Mouse (Mus musculus) bone marrow macrophage, adult 2 months (primary cell): ENCODE results near the gene Fto.

Source experiments
- CTCF ChIP-seq: IDR thresholded peaks from 2 replicates; pipeline ENCODE4 v1.5.1; 2012; ENCODE audit warnings: low read depth, mild to moderate bottlenecking, low read length, moderate library complexity
- POLR2A ChIP-seq: IDR thresholded peaks from 2 replicates; pipeline ENCODE4 v1.6.1; 2012; ENCODE audit warnings: mild to moderate bottlenecking, low read depth, low read length, borderline replicate concordance

DNA sequence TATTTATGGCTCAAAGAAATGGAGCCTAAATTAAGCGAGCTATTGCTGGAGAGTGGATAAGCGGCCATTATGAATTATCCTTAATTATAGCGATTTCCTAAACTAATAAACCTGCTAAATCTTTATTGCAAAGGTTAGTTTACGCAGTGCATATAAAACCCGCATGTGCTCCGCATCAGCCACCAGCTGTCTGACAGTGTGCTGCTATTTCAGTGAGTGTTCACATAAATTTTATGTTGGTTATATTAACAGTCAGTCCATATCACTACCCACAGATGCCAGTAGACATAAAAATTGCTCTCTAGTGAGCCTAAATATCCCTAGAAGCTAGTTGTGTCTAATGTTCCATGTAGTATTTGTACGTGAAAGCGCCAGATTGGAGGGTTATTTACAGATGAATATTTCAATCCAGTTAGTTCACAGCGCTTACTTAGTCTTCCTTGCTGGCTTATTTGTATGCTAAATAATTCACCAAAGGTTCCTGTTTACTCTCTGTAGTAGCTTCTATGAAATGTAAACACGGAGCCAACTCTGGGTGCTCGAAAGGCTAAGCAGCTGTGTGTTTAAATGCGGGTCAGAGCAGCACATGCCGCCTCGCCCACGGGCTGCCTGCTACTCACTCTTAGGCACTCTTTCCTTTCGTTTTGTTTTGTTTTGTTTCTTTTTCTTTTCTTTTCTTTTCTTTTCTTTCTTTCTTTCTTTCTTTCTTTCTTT is 317.2 kb downstream of the Fto start:
- no peak for TF ChIP-seq CTCF
- no peak for TF ChIP-seq POLR2A
